ENCODE assay signal across 8 mouse cellular contexts in genomic region chr3:41408821-41409737, GRCm38 (mm10).
DNase-seq lines count a peak whose midpoint lies in the region; ATAC-seq and TF ChIP-seq lines count a peak whose summit lies in the region.

No protein-coding gene starts in this region.

- peak overlapping the region; percentile 56 for H3K9ac ChIP-seq in forebrain, embryonic 12.5 days
- peak overlapping the region; percentile 44 for H3K9ac ChIP-seq in lung, embryonic 14.5 days

- no peak for TF ChIP-seq CTCF in lung, embryonic 14.5 days (IDR thresholded peaks at IDR 0.05; ENCODE audit: low read depth)

- H3K4me3 ChIP-seq in forebrain, embryonic 12.5 days (replicated peaks), result peak overlapping the region; percentile 45
- H3K4me3 ChIP-seq in lung, embryonic 14.5 days (ENCODE audit: low read depth, low read length), result peak overlapping the region; percentile 31

- H3K4me2 ChIP-seq in forebrain, embryonic 12.5 days, result peak overlapping the region; percentile 63
- peak overlapping the region; percentile 68 for H3K4me2 ChIP-seq in lung, embryonic 14.5 days

- H3K36me3 ChIP-seq in forebrain, embryonic 12.5 days (replicated peaks), result no peaks in the 10 kb centered on the region
- H3K36me3 ChIP-seq in lung, embryonic 14.5 days (ENCODE audit: insufficient read depth), result no peaks in the 10 kb centered on the region

- H3K9me3 ChIP-seq in forebrain, embryonic 12.5 days, result no peaks in the 10 kb centered on the region
- H3K9me3 ChIP-seq in lung, embryonic 14.5 days (ENCODE audit: low read depth, low read length), result no peaks in the 10 kb centered on the region

- DNase-seq in adrenal gland, postnatal 10 days, result peak; percentile 32
- no peak for DNase-seq in adrenal gland, postnatal 25 days
- peak; percentile 74 for DNase-seq in MN1 (ENCODE audit: low spot score)
- peak; percentile 49 for DNase-seq in induced T-regulatory cell, adult 2 months (ENCODE audit: low read depth)
- peak; percentile 66 for DNase-seq in lung, embryonic 14.5 days
- DNase-seq in retina, adult 2 months (ENCODE audit: low read depth, low spot score), result peak; percentile 11
- DNase-seq in spleen, postnatal 36 days (ENCODE audit: low spot score in 2 of 2), result no peak

- ATAC-seq in forebrain, embryonic 12.5 days (ENCODE audit: low FRiP score), result peak; percentile 81
- peak; percentile 75 for ATAC-seq in lung, embryonic 14.5 days (ENCODE audit: insufficient read depth)

- H3K27ac ChIP-seq in forebrain, embryonic 12.5 days, result peak overlapping the region; percentile 68
- no peak overlapping the region; the same call in 1 of the 2 replicates for H3K27ac ChIP-seq in lung, embryonic 14.5 days (ENCODE audit: low read depth)

- peaks cover 9% of the 10 kb centered on the region for H3K4me1 ChIP-seq in forebrain, embryonic 12.5 days
- 0 out of 2 replicates have a peak, but pooled peaks cover 6% of the 10 kb centered on the region for H3K4me1 ChIP-seq in lung, embryonic 14.5 days (ENCODE audit: insufficient read depth)

- WGBS in forebrain, embryonic 12.5 days, result 8% methylated on average over 15 of the region's 15 CpGs
- 4% methylated on average over 15 of the region's 15 CpGs for WGBS in lung, embryonic 14.5 days

- 0 out of 2 replicates have a peak, but pooled peaks cover 4% of the 10 kb centered on the region for H3K27me3 ChIP-seq in forebrain, embryonic 12.5 days
- 0 out of 2 replicates have a peak, but pooled peaks cover 3% of the 10 kb centered on the region for H3K27me3 ChIP-seq in lung, embryonic 14.5 days (ENCODE audit: insufficient read depth, low read length)

Comparison
In these comparisons a context has a peak if more than half of its experiments do, and no peak if none do; other contexts are left out.
1. DNase-seq: peak in adrenal gland, postnatal 10 days (single experiment), MN1 (single experiment), induced T-regulatory cell, adult 2 months (single experiment), lung, embryonic 14.5 days (single experiment) and retina, adult 2 months (single experiment); none in adrenal gland, postnatal 25 days (single experiment) and spleen, postnatal 36 days (0 of 2).